Mouse (Mus musculus) heart, adult 2 months (tissue): ENCODE measurements at regions not wholly inside any gene's neighbourhood (a gene's known extent, or its start where the extent isn't known, plus 50 kb on each side); places are given as distances from the start of the nearest gene placed in this dataset.

Experiments used
- DNase-seq, 2 experiments: peaks; one replicate each; pipeline ENCODE4 v3.0.0; 2021
- H3K27ac ChIP-seq: fragments of 200-600 bp; 2 replicates; pipeline ENCODE4 v1.8.1; 2022
- H3K27me3 ChIP-seq: fragments of 200-500 bp; 2 replicates; pipeline ENCODE4 v1.6.1; 2012; ENCODE audit warnings: mild to moderate bottlenecking, low read length, inconsistent platforms, mixed read lengths; ENCODE audit not compliant: control insufficient read depth, insufficient read depth
- H3K36me3 ChIP-seq: fragments of 200-500 bp; 2 replicates; pipeline ENCODE4 v1.6.1; 2012; ENCODE audit warnings: low read length, inconsistent platforms; ENCODE audit not compliant: control insufficient read depth, insufficient read depth
- H3K4me1 ChIP-seq: fragments of 200-500 bp; 2 replicates; pipeline ENCODE4 v1.6.1; 2011; ENCODE audit warnings: low read length; ENCODE audit not compliant: control insufficient read depth, insufficient read depth
- H3K4me3 ChIP-seq: fragments of 200-600 bp; 2 replicates; pipeline ENCODE4 v1.8.1; 2022
- H3K79me2 ChIP-seq: fragments of 200-500 bp; replicated peaks from 2 replicates; pipeline ENCODE4 v1.6.1; 2012; ENCODE audit warnings: mild to moderate bottlenecking, inconsistent platforms, low read length, moderate library complexity, mixed read lengths; ENCODE audit not compliant: control insufficient read depth, insufficient read depth
- H3K9ac ChIP-seq: fragments of 200-500 bp; 2 replicates; pipeline ENCODE4 v1.6.1; 2012; ENCODE audit warnings: low read depth, mild to moderate bottlenecking, control low read depth, inconsistent platforms, low read length, mixed read lengths
- CTCF ChIP-seq: fragments of 200-600 bp; IDR thresholded peaks from 2 replicates; pipeline ENCODE4 v1.8.1; 2022; ENCODE audit warnings: antibody characterized with exemption, mild to moderate bottlenecking, moderate library complexity
- EP300 ChIP-seq: fragments of 200-500 bp; IDR thresholded peaks from 2 replicates; pipeline ENCODE4 v1.6.1; 2011; ENCODE audit warnings: low read depth, low read length, control low read depth; ENCODE audit not compliant: insufficient read depth
- POLR2A ChIP-seq: fragments of 200-500 bp; IDR thresholded peaks from 2 replicates; pipeline ENCODE4 v1.6.1; 2011; ENCODE audit warnings: mild to moderate bottlenecking, low read depth, low read length, control low read depth; ENCODE audit not compliant: insufficient read depth
- WGBS: fragments of 180-500 bp; shearing (Covaris S2); methylation state at CpG from one replicate; pipeline ENCODE4 v1.1.7; 2018; 5-methylcytosine and 5-hydroxymethylcytosine counted together
- intact Hi-C: fragments of 180-260 bp; cut with DNase I; formaldehyde crosslinking; loops from one replicate; pipeline ENCODE4 v1.15.1; 2025

GRCm38 (mm10) chr17:15640776-15641175 lies 64.0 kb upstream of the Chd1 start:
- TF ChIP-seq EP300 (no peak), CTCF (no peak), POLR2A (no peak)
- WGBS = 56% methylated on average over 3 of the region's 3 CpGs
- intact Hi-C loops = no loop called here
- no peaks in the 10 kb centered on the region for H3K79me2 ChIP-seq
- no peaks in the 10 kb centered on the region for H3K4me1 ChIP-seq
- DNase-seq = no peak
- H3K27me3 ChIP-seq = no peaks in the 10 kb centered on the region
- no peak overlapping the region for H3K27ac ChIP-seq
- H3K9ac ChIP-seq = no peak overlapping the region
- H3K36me3 ChIP-seq = no peaks in the 10 kb centered on the region
- H3K4me3 ChIP-seq = no peak overlapping the region

- DNase-seq = no peak
These were observed 63.0 kb upstream of the Chd1 start for GRCm38 (mm10) chr17:15641764-15642163.

DNA sequence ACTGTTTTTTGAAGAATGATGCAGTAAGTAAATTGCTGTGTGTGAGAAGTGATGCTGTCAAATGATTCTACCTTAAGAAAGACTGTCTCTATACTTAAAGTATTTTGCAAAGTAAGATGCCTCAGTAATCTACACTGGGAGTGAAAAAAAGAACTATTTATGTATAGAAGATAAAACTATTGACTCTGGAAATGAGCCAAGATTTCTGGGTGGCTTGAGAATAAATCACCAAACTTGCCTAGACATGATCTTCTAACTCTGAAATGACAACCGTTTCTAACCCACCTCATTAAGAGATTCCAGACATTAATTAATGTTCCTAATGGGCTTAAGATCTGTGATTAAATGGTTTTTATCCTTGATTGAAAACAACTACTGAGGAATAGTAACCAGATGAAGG lies 58.0 kb upstream of the Chd1 start:
- Histone ChIP-seq H3K9ac (no peak overlapping the region), H3K4me3 (no peak overlapping the region), H3K27ac (no peak overlapping the region), H3K4me1 (no peaks in the 10 kb centered on the region), H3K36me3 (no peaks in the 10 kb centered on the region), H3K27me3 (no peaks in the 10 kb centered on the region), H3K79me2 (no peaks in the 10 kb centered on the region)
- 24% methylated on average over 1 of the region's 1 CpGs for WGBS
- no peak for TF ChIP-seq CTCF
- DNase-seq = no peak
- intact Hi-C loops = no loop called here

More at GRCm38 (mm10) chr17:15641764-15642163, 63.0 kb upstream of the Chd1 start:
- Histone ChIP-seq H3K27me3 (no peaks in the 10 kb centered on the region), H3K27ac (no peak overlapping the region), H3K9ac (no peak overlapping the region), H3K36me3 (no peaks in the 10 kb centered on the region), H3K4me1 (no peaks in the 10 kb centered on the region), H3K79me2 (no peaks in the 10 kb centered on the region), H3K4me3 (no peak overlapping the region)
- TF ChIP-seq EP300 (no peak), POLR2A (no peak), CTCF (no peak)
- WGBS = 72% methylated on average over 3 of the region's 3 CpGs
- intact Hi-C loops = no loop called here

GRCm38 (mm10) chr17:15650089-15650742 lies 54.6 kb upstream of the Chd1 start:
- Histone ChIP-seq H3K79me2 (no peaks in the 10 kb centered on the region), H3K27ac (no peak overlapping the region), H3K4me3 (no peak overlapping the region), H3K9ac (no peak overlapping the region), H3K4me1 (no peaks in the 10 kb centered on the region), H3K36me3 (no peaks in the 10 kb centered on the region), H3K27me3 (no peaks in the 10 kb centered on the region)
- WGBS = 50% methylated on average over 8 of the region's 8 CpGs
- intact Hi-C loops = no loop called here
- no peak for TF ChIP-seq CTCF
- TF ChIP-seq EP300 = no peak
- no peak for TF ChIP-seq POLR2A
- no peak for DNase-seq

DNA sequence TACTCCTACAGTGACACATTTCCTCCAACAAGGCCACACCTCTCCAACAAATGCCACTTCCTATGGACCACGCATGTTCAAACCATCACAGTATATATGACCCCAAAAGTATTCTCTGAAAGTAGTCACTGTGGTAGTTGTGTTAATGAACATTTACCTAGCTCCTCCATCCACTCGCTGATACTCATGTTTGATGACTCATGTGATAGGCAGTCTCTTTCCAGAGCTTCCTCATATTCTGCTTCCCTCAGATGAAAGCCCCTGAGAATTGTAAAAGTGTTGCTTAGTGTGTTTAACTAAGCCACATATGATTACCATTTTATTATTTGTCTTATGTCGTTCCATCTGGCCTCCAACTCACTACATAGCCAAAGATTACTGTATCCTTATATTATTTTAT lies 52.9 kb upstream of the Chd1 start:
- Histone ChIP-seq H3K27me3 (no peaks in the 10 kb centered on the region), H3K27ac (no peak overlapping the region), H3K4me3 (no peak overlapping the region), H3K4me1 (peaks cover under 1% of the 10 kb centered on the region; the same call in 1 of the 2 replicates), H3K79me2 (no peaks in the 10 kb centered on the region), H3K36me3 (no peaks in the 10 kb centered on the region), H3K9ac (no peak overlapping the region)
- no peak for DNase-seq
- TF ChIP-seq CTCF = no peak
- no peak for TF ChIP-seq POLR2A
- no peak for TF ChIP-seq EP300
- 73% methylated on average over 3 of the region's 3 CpGs for WGBS
- intact Hi-C loops = no loop called here
